Mouse (Mus musculus) frontal cortex, postnatal 10 days (tissue): Measurements from ENCODE around the gene Tuba3a.
A peak's percentile ranks its signal among the peaks of the same experiment; 100 is the strongest.
"Not testable (repeated sequence)": the region's sequence is repeated elsewhere in the genome, so short reads cannot be mapped to it uniquely, and the experiment has no call there.

Experiments used
- DNase-seq, 2 experiments: peaks; one replicate each; pipeline ENCODE4 v3.0.0; 2022; ENCODE audit warnings: low spot score in 2 of 2, mixed read lengths in 1 of 2

The Tuba3a gene

GRCm38 (mm10) chr6:125266600-125266999 is 19.2 kb downstream of the Tuba3a start:
- DNase-seq: not testable (repeated sequence)

- DNase-seq: no peak
Measured at GRCm38 (mm10) chr6:125266091-125266490, 19.8 kb downstream of the Tuba3a start.

- peak in 1 of 2 experiments; percentile 16 for DNase-seq
Measured at GRCm38 (mm10) chr6:125265239-125265638, 20.6 kb downstream of the Tuba3a start.

GRCm38 (mm10) chr6:125264219-125264618 is 21.6 kb downstream of the Tuba3a start:
- DNase-seq: no peak

- no peak for DNase-seq
Measured at GRCm38 (mm10) chr6:125260006-125260555, 25.8 kb downstream of the Tuba3a start.

- no peak for DNase-seq
Measured at GRCm38 (mm10) chr6:125256222-125256966, 29.4 kb downstream of the Tuba3a start.

- no peak for DNase-seq
Measured at GRCm38 (mm10) chr6:125255516-125256044, 30.3 kb downstream of the Tuba3a start.

GRCm38 (mm10) chr6:125253863-125254715 is 31.8 kb downstream of the Tuba3a start:
- DNase-seq: no peak

- DNase-seq: no peak
Measured at GRCm38 (mm10) chr6:125252711-125253110, 33.1 kb downstream of the Tuba3a start.

GRCm38 (mm10) chr6:125252285-125252684 is 33.6 kb downstream of the Tuba3a start:
- DNase-seq: no peak

GRCm38 (mm10) chr6:125244551-125244950 is 41.3 kb downstream of the Tuba3a start:
- DNase-seq: no peak

GRCm38 (mm10) chr6:125241566-125241965 is 44.3 kb downstream of the Tuba3a start:
- no peak for DNase-seq

GRCm38 (mm10) chr6:125240617-125241016 is 45.2 kb downstream of the Tuba3a start:
- DNase-seq: no peak

- DNase-seq: no peak
Measured at GRCm38 (mm10) chr6:125239547-125239946, 46.3 kb downstream of the Tuba3a start.

GRCm38 (mm10) chr6:125238396-125238795 is 47.4 kb downstream of the Tuba3a start:
- no peak for DNase-seq

GRCm38 (mm10) chr6:125237421-125237820 is 48.4 kb downstream of the Tuba3a start:
- DNase-seq: no peak

GRCm38 (mm10) chr6:125236782-125237181 is 49.1 kb downstream of the Tuba3a start, which contains the start of gene Cd27:
Gene Cd27, minus strand, starts transcription at chr6:125237010.
- no peak for DNase-seq

- DNase-seq: no peak
Measured at GRCm38 (mm10) chr6:125236341-125236740, 49.5 kb downstream of the Tuba3a start.

- DNase-seq: no peak
Measured at GRCm38 (mm10) chr6:125234520-125234828, 51.4 kb downstream of the Tuba3a start.

- no peak for DNase-seq
Measured at GRCm38 (mm10) chr6:125233816-125234519, 51.9 kb downstream of the Tuba3a start.

- DNase-seq: no peak
Measured at GRCm38 (mm10) chr6:125232516-125232915, 53.3 kb downstream of the Tuba3a start.

GRCm38 (mm10) chr6:125232045-125232437 is 53.8 kb downstream of the Tuba3a start:
- DNase-seq: no peak
